Mouse (Mus musculus) midbrain, embryonic 14.5 days (tissue): ENCODE data around the gene Prpf40a. TPM values are rescaled to one million over a fixed set of nuclear protein-coding genes. Genes with fewer than 3 reads are reported as not detected.
A peak's percentile ranks its signal among the peaks of the same experiment; 100 is the strongest.

ENCODE experiments used
- ATAC-seq: fragments of 200-750 bp; cut with Nextera tagmentation; 2 replicates; pipeline ENCODE4 v1.8.0; 2017; ENCODE audit warnings: moderate number of reproducible peaks, moderate library complexity; ENCODE audit not compliant: low FRiP score, low TSS enrichment
- DNase-seq: peaks from one replicate; pipeline ENCODE4 v3.0.0-alpha.2; 2015
- H3K27ac ChIP-seq: fragments of 300-500 bp; sonication (generic); replicated peaks from 2 replicates; pipeline ENCODE4 v1.5.1; 2014; ENCODE audit warnings: mild to moderate bottlenecking, low read depth, low read length, moderate library complexity
- H3K27me3 ChIP-seq: fragments of 300-500 bp; sonication (generic); 2 replicates; pipeline ENCODE4 v1.6.1; 2014; ENCODE audit warnings: low read length, control low read depth, mixed read lengths; ENCODE audit not compliant: control insufficient read depth, insufficient read depth
- H3K36me3 ChIP-seq: fragments of 300-500 bp; sonication (generic); 2 replicates; pipeline ENCODE4 v1.6.1; 2014; ENCODE audit warnings: low read length, control low read depth; ENCODE audit not compliant: control insufficient read depth, insufficient read depth
- H3K4me1 ChIP-seq: fragments of 300-500 bp; sonication (generic); 2 replicates; pipeline ENCODE4 v1.6.1; 2014; ENCODE audit warnings: mild to moderate bottlenecking, antibody characterized with exemption, low read length, control low read depth; ENCODE audit not compliant: control insufficient read depth, insufficient read depth
- H3K4me2 ChIP-seq: fragments of 300-500 bp; sonication (generic); 2 replicates; pipeline ENCODE4 v1.6.1; 2014; ENCODE audit warnings: mild to moderate bottlenecking, low read length, moderate library complexity
- H3K4me3 ChIP-seq: fragments of 300-500 bp; sonication (generic); replicated peaks from 2 replicates; pipeline ENCODE4 v1.5.1; 2014; ENCODE audit warnings: low read depth, low read length
- H3K9ac ChIP-seq: fragments of 300-500 bp; sonication (generic); replicated peaks from 2 replicates; pipeline ENCODE4 v1.6.1; 2014; ENCODE audit warnings: mild to moderate bottlenecking, low read length, moderate library complexity
- H3K9me3 ChIP-seq: fragments of 300-500 bp; sonication (generic); 2 replicates; pipeline ENCODE4 v1.6.1; 2016; ENCODE audit warnings: low read length, control low read depth, mixed read lengths; ENCODE audit not compliant: control insufficient read depth
- WGBS: fragments of 180-500 bp; shearing (Covaris S2); extraction: QIAGEN DNeasy Blood & Tissue Kit; methylation state at CpG from one replicate; pipeline ENCODE4 v1.1.7; 2014; 5-methylcytosine and 5-hydroxymethylcytosine counted together
- polyA plus RNA-seq: library from polyadenylated mRNA; unstranded; fragments of >200 nt; fragmentation: Nextera tagmentation; extraction: Ambion mirVana; gene quantifications from 2 replicates; pipeline ENCODE4 v1.2.1, GENCODE M21; 2014

The Prpf40a gene
- 126 and 139 TPM in 2 replicates for polyA plus RNA-seq

DNA sequence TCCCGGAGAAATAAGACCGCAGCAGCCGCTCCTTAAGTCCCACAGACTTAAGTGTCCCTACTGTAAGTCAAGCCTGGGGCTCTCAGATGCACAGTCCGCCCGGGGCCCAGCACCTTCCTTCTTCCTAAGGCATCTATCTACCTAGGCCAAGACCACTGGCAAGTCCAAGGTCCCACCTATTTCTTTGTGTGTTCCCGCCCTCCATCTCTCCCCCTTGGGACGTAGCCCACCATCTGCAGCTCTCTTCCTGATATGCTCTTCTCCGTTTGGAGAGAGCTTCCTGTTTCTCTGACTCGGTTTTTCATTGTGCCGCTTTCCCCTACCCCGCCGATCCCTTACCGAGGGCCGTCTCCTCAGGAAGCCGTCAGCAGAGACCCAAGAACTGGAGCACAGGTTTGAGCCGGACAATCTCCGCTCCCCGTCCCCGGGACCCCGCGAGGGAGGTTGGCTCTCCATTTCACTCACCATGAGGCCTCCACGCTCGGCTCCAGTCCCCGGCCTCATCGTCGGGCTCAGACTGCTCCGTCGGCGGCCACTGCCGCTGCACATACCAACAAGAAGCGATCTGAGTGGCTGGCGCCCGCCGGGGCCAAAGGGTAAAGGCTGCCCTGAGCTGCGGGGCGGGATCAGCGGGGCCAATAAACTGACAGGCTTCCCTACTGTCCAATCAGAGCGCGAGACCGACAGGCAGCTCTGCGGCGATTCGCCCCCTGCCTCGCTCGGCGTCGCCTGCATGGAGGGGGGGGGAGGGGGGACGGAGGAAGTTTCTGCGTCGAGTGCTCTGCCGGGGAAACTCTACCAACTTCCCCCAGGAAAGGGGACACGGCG lies at the start of gene Prpf40a:
Gene Prpf40a, minus strand, starts transcription at position 601 of the 828 bp plus-strand sequence.
- peak; percentile 97 for ATAC-seq
- WGBS: under 1% methylated on average over 53 of the region's 53 CpGs

GRCm38 (mm10) chr2:53222242-53222641 lies 31.2 kb upstream of the Prpf40a start:
- WGBS: 90% methylated on average over 5 of the region's 5 CpGs
- Histone ChIP-seq H3K27ac (no peak overlapping the region), H3K36me3 (0 out of 2 replicates have a peak, but pooled peaks cover 9% of the 10 kb centered on the region), H3K9ac (no peak overlapping the region), H3K27me3 (no peaks in the 10 kb centered on the region), H3K4me2 (no peak overlapping the region), H3K9me3 (0 out of 2 replicates have a peak, but pooled peaks cover 5% of the 10 kb centered on the region), H3K4me1 (no peaks in the 10 kb centered on the region), H3K4me3 (no peak overlapping the region)
- DNase-seq: no peak
- ATAC-seq: no peak

More for the DNA sequence above, at the start of gene Prpf40a:
- Histone ChIP-seq H3K9me3 (no peaks in the 10 kb centered on the region), H3K9ac (peak within 1 kb of the TSS; percentile 84), H3K27ac (peak within 1 kb of the TSS; percentile 97), H3K4me3 (peak within 1 kb of the TSS; percentile 88), H3K4me1 (peaks cover 12% of the 10 kb centered on the region; the same call in 1 of the 2 replicates), H3K4me2 (peak within 1 kb of the TSS; percentile 64), H3K27me3 (no peaks in the 10 kb centered on the region), H3K36me3 (peaks cover 31% of the 10 kb centered on the region)
- peak; percentile 99 for DNase-seq

DNA sequence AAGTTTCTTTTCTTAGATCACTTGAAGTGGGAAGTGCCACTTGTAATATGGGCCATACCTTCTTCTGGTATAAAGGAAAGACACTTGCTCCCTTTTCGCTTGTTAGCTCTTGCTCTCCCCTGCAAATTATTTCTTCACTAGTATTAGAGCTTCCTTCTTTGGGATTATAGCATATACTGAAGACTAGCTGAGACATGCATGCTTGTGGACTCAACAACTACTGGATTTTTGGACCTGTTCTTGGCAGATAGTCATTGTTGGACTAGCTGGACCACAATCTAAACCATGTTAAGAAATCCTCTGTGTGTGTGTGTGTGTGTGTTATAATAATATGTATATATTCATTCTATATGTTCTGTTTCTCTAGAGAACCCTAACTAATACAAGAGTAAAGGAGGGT lies 22.4 kb upstream of the Prpf40a start:
- no peaks in the 10 kb centered on the region for H3K9me3 ChIP-seq
- H3K4me1 ChIP-seq: no peaks in the 10 kb centered on the region
- no peak for ATAC-seq
- H3K9ac ChIP-seq: no peak overlapping the region
- no peak overlapping the region for H3K4me3 ChIP-seq
- no peak overlapping the region for H3K4me2 ChIP-seq
- H3K27ac ChIP-seq: no peak overlapping the region
- no peak for DNase-seq
- WGBS: 98% methylated on average over 1 of the region's 1 CpGs
- no peaks in the 10 kb centered on the region for H3K27me3 ChIP-seq
- H3K36me3 ChIP-seq: peaks cover 26% of the 10 kb centered on the region; the same call in 1 of the 2 replicates

GRCm38 (mm10) chr2:53206749-53207148 lies 15.7 kb upstream of the Prpf40a start:
- Histone ChIP-seq H3K9me3 (no peaks in the 10 kb centered on the region), H3K27ac (no peak overlapping the region), H3K9ac (no peak overlapping the region), H3K36me3 (peaks cover 21% of the 10 kb centered on the region), H3K4me3 (no peak overlapping the region), H3K4me2 (no peak overlapping the region), H3K4me1 (no peaks in the 10 kb centered on the region), H3K27me3 (no peaks in the 10 kb centered on the region)
- DNase-seq (peak; percentile 24), ATAC-seq (no peak)

GRCm38 (mm10) chr2:53204373-53205274 lies 13.5 kb upstream of the Prpf40a start:
- no peak overlapping the region for H3K9ac ChIP-seq
- 74% methylated on average over 5 of the region's 5 CpGs for WGBS
- H3K36me3 ChIP-seq: peaks cover 12% of the 10 kb centered on the region
- ATAC-seq (no peak; the same call in 1 of the 2 replicates), DNase-seq (peak; percentile 81)
- H3K4me2 ChIP-seq: no peak overlapping the region
- H3K9me3 ChIP-seq: no peaks in the 10 kb centered on the region
- H3K4me3 ChIP-seq: no peak overlapping the region
- no peaks in the 10 kb centered on the region for H3K4me1 ChIP-seq
- H3K27ac ChIP-seq: no peak overlapping the region
- no peaks in the 10 kb centered on the region for H3K27me3 ChIP-seq

GRCm38 (mm10) chr2:53200164-53200885 lies 9.2 kb upstream of the Prpf40a start:
- peaks cover 24% of the 10 kb centered on the region for H3K36me3 ChIP-seq
- ATAC-seq: no peak
- H3K4me2 ChIP-seq: no peak overlapping the region
- no peak overlapping the region for H3K9ac ChIP-seq
- H3K27me3 ChIP-seq: no peaks in the 10 kb centered on the region
- no peak for DNase-seq
- no peaks in the 10 kb centered on the region for H3K9me3 ChIP-seq
- H3K27ac ChIP-seq: no peak overlapping the region
- 96% methylated on average over 4 of the region's 4 CpGs for WGBS
- H3K4me3 ChIP-seq: no peak overlapping the region
- no peaks in the 10 kb centered on the region for H3K4me1 ChIP-seq

- ATAC-seq: no peak
- no peak overlapping the region for H3K4me2 ChIP-seq
- H3K4me1 ChIP-seq: no peaks in the 10 kb centered on the region
- 98% methylated on average over 1 of the region's 1 CpGs for WGBS
- H3K9ac ChIP-seq: no peak overlapping the region
- no peaks in the 10 kb centered on the region for H3K9me3 ChIP-seq
- peaks cover 28% of the 10 kb centered on the region for H3K36me3 ChIP-seq
- no peak overlapping the region for H3K27ac ChIP-seq
- H3K4me3 ChIP-seq: no peak overlapping the region
- no peaks in the 10 kb centered on the region for H3K27me3 ChIP-seq
- no peak for DNase-seq
Observed at GRCm38 (mm10) chr2:53199203-53199602, 8.1 kb upstream of the Prpf40a start.

DNA sequence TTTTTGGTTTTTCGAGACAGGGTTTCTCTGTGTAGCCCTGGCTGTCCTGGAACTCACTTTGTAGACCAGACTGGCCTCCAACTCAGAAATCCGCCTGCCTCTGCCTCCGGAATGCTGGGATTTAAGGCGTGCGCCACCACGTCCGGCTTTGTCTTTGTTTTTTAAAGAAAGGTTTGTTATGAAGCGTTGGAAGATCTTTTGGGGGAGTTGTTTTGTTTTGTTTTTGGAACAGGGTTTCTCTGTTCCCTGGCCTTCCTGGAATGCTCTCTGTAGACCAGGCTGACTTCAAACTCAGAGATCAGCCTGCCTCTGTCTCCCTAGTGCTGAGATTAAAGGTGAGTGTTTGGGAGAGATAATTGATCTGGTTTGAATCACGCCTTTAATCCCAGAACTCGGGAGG lies 5.3 kb upstream of the Prpf40a start:
- WGBS: 95% methylated on average over 10 of the region's 10 CpGs
- Histone ChIP-seq H3K27me3 (no peaks in the 10 kb centered on the region), H3K9me3 (no peaks in the 10 kb centered on the region), H3K36me3 (peaks cover 21% of the 10 kb centered on the region), H3K4me1 (peaks cover 5% of the 10 kb centered on the region; the same call in 1 of the 2 replicates), H3K9ac (no peak overlapping the region), H3K4me3 (no peak overlapping the region), H3K27ac (no peak overlapping the region), H3K4me2 (no peak overlapping the region)
- ATAC-seq (no peak), DNase-seq (no peak)
